Mouse (Mus musculus) left cerebral cortex, postnatal 36 days (tissue): ENCODE measurements around the gene Grtp1. TPM values are rescaled to one million over a fixed set of nuclear protein-coding genes. Genes with fewer than 3 reads are reported as not detected.

Source experiments
- DNase-seq, 2 experiments: peaks; one replicate each; pipeline ENCODE4 v3.0.0; 2021 to 2022; ENCODE audit warnings: low spot score in 2 of 2, mixed read lengths in 1 of 2
- intact Hi-C: fragments of 180-260 bp; cut with DNase I; formaldehyde crosslinking; loops from one replicate; pipeline ENCODE4 v1.15.1; 2025
- total RNA-seq, 2 experiments: library from RNA; stranded (reverse); gene quantifications; 2 replicates each; pipeline ENCODE4 v1.2.3; 2021

The Grtp1 gene
- total RNA-seq, 2 experiments from 2014 or later, result 4.8 to 5.5 TPM

DNA sequence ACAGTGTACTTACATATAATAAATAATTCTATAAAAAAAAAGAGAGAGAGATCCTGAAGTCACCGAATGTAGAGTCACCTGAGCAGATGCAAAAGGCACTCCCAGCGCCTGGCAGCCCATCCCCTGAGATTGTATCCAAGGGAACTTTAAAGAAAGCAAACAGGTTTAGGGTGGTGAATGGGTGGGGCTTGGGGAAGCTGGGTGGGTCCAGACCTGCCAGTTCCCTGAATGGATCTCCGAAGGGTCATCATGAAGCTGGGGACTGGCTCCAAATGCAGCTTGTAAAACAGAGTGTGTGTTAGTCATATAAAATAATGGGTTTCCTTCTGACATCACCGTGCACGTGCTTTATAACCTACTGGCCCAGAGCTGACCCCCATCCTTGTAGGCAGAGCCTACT is 5.9 kb upstream of the Grtp1 start:
- DNase-seq, result no peak
- intact Hi-C loops, result no loop called here

DNA sequence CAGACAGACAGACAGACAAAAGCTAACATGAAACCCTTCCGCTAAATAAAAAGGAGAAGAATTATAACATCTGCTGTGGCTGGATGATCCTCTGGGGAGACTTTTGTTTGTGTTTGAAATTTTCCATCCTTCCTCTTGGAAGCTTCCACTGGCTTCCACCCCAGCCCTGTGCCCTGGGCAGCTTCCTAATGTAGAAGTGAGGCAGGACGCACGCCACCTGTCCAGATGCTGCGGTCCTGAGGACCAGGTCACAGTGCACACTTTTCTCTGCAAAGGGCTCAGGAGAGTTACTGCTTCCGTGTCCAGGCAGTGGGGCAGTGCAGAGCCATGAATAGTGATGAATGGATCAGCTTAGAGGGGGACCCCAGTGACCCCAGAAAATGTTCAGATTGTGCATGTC is 4.9 kb upstream of the Grtp1 start:
- DNase-seq, result no peak
- intact Hi-C loops, result no loop called here

DNA sequence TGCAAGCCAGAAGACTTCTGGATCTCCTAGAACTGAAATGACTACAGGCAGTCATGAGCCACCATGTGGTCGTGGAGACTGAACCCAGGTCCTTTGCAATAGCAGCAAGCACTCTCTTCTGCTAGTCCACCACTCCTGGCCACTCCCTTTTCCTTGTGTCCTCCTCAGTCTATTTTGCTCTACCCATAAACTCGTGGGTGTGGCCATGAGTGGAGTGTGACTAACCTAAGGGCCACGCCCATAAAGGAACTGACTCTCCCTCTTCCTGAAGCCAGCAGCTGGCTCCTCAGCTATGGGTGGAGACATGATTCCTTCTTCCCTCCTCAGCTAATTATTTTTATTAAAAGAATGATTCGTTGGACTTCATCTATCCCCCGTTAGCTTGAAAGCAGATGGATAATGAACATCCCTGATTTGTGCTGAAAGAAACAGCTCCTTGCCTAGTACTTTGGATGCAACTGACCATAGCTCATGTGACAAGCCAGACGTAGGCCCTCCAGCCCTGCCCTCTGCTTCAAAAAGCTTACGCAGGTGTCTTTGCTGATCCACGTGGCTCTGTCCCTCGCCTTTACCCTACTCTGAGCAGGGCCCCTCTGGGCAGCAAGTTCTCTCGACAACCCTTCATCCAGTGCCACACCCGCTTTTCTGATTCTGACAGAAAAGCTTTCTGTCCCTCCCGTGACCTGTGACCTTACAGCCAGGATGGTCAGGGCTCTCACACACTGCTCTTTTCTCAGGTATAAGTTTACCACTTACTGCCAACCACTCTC is 4.1 kb upstream of the Grtp1 start:
- DNase-seq, result no peak
- intact Hi-C loops, result no loop called here

GRCm38 (mm10) chr8:13203472-13203871 is 3.1 kb upstream of the Grtp1 start:
- intact Hi-C loops, result no loop called here
- DNase-seq, result no peak

DNA sequence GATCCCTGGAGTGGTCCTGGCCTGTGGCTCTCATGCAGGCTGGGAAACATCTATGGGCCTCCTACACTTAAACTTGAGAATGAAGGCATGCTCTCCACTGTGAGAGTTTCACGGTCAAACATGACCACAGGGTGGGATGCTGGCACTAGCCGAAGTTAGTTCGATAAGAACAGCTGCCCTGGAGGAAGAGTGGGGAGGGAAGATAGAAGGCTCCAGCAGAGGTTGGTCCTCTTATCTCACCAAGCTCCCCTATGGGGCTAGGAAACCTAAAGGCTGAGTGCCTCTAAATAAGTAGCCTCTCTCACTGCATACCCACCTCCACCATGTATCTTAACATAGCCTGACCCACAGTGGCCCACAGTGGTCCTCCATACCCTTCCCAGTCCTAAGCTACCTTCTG is 2.4 kb upstream of the Grtp1 start:
- intact Hi-C loops, result no loop called here
- DNase-seq, result no peak

- DNase-seq, result no peak
- intact Hi-C loops, result no loop called here
Observed at GRCm38 (mm10) chr8:13202041-13202440, 1.6 kb upstream of the Grtp1 start.

- DNase-seq, result no peak
Observed at GRCm38 (mm10) chr8:13201013-13201334, 554 bp upstream of the Grtp1 start.

DNA sequence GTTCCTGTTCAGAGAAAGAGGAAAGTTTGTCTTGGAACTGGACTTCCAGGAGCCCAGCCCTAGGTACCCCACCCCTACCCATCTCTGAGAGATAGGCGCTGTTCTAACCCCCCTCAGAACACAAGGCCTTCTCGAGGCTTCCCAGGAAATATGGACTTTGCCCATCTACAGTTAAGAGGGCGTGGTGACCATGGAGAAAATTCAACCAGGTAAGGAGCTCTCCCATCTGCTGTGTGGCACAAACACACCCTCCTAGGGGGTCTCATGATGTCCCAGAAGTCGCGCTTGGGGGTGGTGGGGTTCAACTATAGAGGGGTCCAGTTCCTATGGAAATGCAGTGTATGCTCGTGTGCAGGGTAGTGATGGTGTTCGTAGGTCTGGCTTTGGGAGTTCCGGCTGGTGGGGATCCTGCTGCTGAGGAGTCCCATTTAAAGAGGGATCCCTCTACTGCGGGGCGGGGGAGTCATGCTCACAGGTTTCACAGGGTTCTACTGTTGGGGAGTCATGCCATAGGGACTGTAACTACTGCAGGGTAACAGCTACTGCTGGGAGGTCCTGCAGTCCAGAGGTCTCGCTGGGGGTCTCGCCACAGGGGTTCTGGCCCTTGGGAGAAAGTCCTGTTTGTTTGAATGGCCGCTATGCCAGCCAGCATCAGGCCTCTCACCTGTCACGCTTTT is 897 bp downstream of the Grtp1 start:
- intact Hi-C loops, result no loop called here
- DNase-seq, result no peak

More at GRCm38 (mm10) chr8:13201013-13201334, 554 bp upstream of the Grtp1 start:
- intact Hi-C loops, result no loop called here

GRCm38 (mm10) chr8:13197493-13197892 is 2.9 kb downstream of the Grtp1 start:
- intact Hi-C loops, result no loop called here
- no peak for DNase-seq

- no peak for DNase-seq
- intact Hi-C loops, result no loop called here
Observed at GRCm38 (mm10) chr8:13194818-13195217, 5.6 kb downstream of the Grtp1 start.

- DNase-seq, result no peak
- intact Hi-C loops, result no loop called here
Observed at GRCm38 (mm10) chr8:13190235-13190634, 10.2 kb downstream of the Grtp1 start.

GRCm38 (mm10) chr8:13188857-13189256 is 11.6 kb downstream of the Grtp1 start:
- DNase-seq, result no peak
- intact Hi-C loops, result no loop called here

DNA sequence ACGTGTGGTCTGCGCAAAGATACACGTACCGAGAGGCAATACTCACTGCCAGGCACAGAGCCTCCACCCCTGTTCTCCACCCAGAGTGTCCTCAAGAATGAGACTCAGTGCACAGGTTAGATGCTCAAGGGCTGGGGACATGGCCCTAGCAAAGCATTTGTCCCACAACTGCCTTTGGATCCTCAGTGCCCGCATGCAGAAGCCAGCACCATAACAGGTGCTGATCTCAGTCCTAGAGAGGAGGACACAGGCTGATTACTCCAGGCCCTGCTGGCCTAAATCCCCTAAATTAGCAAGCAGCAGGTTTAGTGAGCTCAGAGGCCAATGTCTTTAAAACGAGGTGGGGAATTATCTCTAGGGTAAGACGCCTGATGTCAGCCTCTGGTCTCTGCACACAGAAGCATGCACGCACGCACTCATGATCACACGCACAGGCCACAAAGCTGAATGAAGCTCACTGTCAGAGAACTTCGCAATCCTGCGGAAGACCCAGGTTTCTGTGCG is 12.3 kb downstream of the Grtp1 start:
- intact Hi-C loops, result no loop called here
- DNase-seq, result no peak

DNA sequence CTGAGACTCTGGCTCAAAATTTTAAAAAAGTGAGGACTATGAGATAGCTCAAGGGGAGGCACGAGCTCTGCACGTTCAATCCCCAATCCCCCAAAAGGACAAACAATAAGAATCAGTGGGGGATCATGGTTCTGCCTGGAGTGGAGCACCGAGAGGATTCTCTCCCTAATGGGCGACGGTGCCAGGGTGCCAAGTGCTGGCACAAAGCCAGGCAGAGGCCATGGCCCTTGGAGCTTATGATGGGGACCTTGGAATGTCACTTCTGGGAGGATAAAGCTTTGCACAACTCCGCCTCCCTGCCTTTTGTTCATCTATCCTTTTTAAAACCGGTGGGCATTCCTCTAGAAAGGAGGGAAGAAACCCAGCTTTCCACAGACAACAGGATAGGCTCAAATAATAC is 12.8 kb downstream of the Grtp1 start:
- intact Hi-C loops, result no loop called here

DNA sequence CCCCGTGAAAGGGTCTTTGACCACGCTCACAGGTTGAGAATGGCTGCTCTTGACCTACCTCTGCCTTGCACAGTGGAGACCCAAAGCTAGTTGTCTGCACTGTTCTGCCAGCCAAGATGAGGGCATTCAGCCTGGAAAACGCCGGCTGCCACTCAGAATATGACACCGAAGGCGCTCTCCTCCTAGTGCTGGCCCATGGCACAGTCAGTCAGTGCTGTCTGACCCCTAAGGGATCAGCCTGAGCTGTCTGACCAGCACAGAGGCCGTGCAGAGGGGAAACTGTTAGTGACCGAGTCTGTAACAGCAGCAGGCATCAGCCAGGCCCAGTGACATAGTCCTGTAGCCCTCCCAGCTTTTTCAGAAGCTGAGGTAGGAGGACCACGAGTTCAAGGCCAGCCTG is 13.2 kb downstream of the Grtp1 start:
- DNase-seq, result no peak
- intact Hi-C loops, result no loop called here

More for the DNA sequence above, 12.8 kb downstream of the Grtp1 start:
- no peak for DNase-seq

GRCm38 (mm10) chr8:13186819-13187218 is 13.6 kb downstream of the Grtp1 start:
- DNase-seq, result no peak
- intact Hi-C loops, result no loop called here

GRCm38 (mm10) chr8:13181691-13181976 is 18.8 kb downstream of the Grtp1 start:
- intact Hi-C loops, result no loop called here

GRCm38 (mm10) chr8:13180911-13181690 is 19.3 kb downstream of the Grtp1 start:
- intact Hi-C loops, result no loop called here

More at GRCm38 (mm10) chr8:13181691-13181976, 18.8 kb downstream of the Grtp1 start:
- DNase-seq, result no peak

GRCm38 (mm10) chr8:13180408-13180807 is 20.0 kb downstream of the Grtp1 start:
- intact Hi-C loops, result no loop called here
- no peak for DNase-seq

More at GRCm38 (mm10) chr8:13180911-13181690, 19.3 kb downstream of the Grtp1 start:
- DNase-seq, result no peak

DNA sequence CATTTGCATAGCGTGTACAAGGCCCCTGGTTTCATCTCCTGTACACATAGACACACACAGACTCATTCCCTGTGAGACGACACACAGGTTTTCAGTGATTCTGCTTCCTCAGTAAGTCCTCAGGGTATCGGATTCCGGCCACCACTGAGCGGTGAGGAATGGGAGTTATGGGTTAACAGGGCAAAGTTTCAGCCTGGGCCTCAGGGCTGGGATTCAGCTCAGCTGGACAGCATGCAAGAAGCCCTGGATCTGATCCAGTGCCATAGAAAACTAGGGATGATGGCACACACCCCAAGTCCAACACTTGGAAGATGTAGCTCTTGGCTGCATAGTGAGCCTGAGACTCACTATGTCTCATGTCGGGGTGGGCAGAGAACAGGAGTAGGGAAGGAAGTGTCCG is 20.5 kb downstream of the Grtp1 start:
- no peak for DNase-seq
- intact Hi-C loops, result no loop called here

- intact Hi-C loops, result no loop called here
- DNase-seq, result no peak
Observed at GRCm38 (mm10) chr8:13179482-13179881, 20.9 kb downstream of the Grtp1 start.
